In the genomic region with DNA sequence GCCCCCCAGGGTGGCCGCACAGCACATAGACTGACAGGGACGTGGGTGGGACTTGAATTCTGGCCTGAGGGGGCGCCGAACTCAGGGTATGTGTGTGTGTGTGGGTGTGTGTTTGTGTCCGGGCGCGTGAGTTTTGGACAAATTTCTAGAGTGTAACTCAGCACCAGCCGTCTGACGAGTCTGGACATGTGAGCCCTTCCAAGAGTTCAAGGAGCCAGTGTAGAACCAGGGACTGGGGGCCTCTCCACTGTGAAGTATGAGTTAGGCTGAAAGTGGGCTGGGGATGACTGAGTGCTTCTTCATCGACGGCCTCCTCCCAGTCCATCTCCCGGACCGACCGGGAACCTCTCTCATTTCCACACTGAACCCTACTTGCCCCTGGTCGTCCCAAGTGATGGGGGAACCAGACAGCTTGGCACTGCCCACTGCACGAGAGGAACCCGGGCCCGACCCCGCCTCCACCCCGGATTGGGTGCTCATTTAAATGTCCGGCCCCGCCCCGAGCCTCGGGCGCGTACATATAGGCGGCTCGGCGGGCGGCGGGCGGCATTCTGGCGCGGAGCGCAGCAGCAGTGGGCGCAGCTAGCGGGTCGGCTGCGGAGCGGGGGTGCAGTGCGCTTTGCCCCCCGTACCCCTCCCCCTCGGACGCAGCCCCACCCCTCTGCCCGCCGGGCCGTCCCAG, we compare ENCODE assay signal across 8 mouse cellular contexts. TPM values are rescaled to one million over a fixed set of nuclear protein-coding genes. Genes with fewer than 3 reads are reported as not detected.
A peak's percentile ranks its signal among the peaks of the same experiment; 100 is the strongest.
DNase-seq lines count a peak whose midpoint lies in the region; ATAC-seq and TF ChIP-seq lines count a peak whose summit lies in the region.

A gene (plus strand): TSS at position 496 of the 682 bp plus-strand sequence.

- no peak for TF ChIP-seq CTCF in small intestine, adult 2 months (IDR thresholded peaks at IDR 0.05; ENCODE audit: extremely low read depth, insufficient read length, insufficient replicate concordance, low read depth, low read length)

- H3K4me3 ChIP-seq in embryonic facial prominence, embryonic 12.5 days, result peak within 1 kb of the TSS; percentile 99
- peak within 1 kb of the TSS; percentile 100 for H3K4me3 ChIP-seq in limb, embryonic 10.5 days
- peak within 1 kb of the TSS; percentile 92 for H3K4me3 ChIP-seq in midbrain, embryonic 11.5 days (ENCODE audit: low read depth, low read length)
- H3K4me3 ChIP-seq in small intestine, adult 2 months (ENCODE audit: low read depth, low read length), result peak within 1 kb of the TSS; percentile 76

- ATAC-seq in embryonic facial prominence, embryonic 12.5 days (ENCODE audit: insufficient number of reproducible peaks, insufficient read depth, low FRiP score, low TSS enrichment), result peak; percentile 81
- ATAC-seq in midbrain, embryonic 11.5 days (ENCODE audit: low FRiP score), result peak; percentile 87

- H3K9ac ChIP-seq in embryonic facial prominence, embryonic 12.5 days, result peak within 1 kb of the TSS; percentile 100
- H3K9ac ChIP-seq in midbrain, embryonic 11.5 days (ENCODE audit: low read length), result peak within 1 kb of the TSS; percentile 100

- peaks cover 29% of the 10 kb centered on the region for H3K36me3 ChIP-seq in embryonic facial prominence, embryonic 12.5 days
- H3K36me3 ChIP-seq in limb, embryonic 10.5 days, result peaks cover 42% of the 10 kb centered on the region
- H3K36me3 ChIP-seq in midbrain, embryonic 11.5 days (ENCODE audit: control insufficient read depth, insufficient read depth, low read length), result no peaks in the 10 kb centered on the region; the same call in 1 of the 2 replicates
- H3K36me3 ChIP-seq in small intestine, adult 2 months (ENCODE audit: control insufficient read depth, insufficient read depth, low read length), result peaks cover 17% of the 10 kb centered on the region

- WGBS in embryonic facial prominence, embryonic 12.5 days, result 4% methylated on average over 45 of the region's 47 CpGs
- WGBS in limb, embryonic 10.5 days, result 7% methylated on average over 42 of the region's 47 CpGs
- WGBS in midbrain, embryonic 11.5 days, result 4% methylated on average over 47 of the region's 47 CpGs
- 13% methylated on average over 47 of the region's 47 CpGs for WGBS in small intestine, adult 2 months

- H3K27me3 ChIP-seq in embryonic facial prominence, embryonic 12.5 days, result no peaks in the 10 kb centered on the region
- no peaks in the 10 kb centered on the region for H3K27me3 ChIP-seq in limb, embryonic 10.5 days (ENCODE audit: low read depth, poor library complexity, severe bottlenecking)
- H3K27me3 ChIP-seq in midbrain, embryonic 11.5 days (ENCODE audit: control insufficient read depth, insufficient read depth, low read length), result no peaks in the 10 kb centered on the region
- peaks cover 6% of the 10 kb centered on the region for H3K27me3 ChIP-seq in small intestine, adult 2 months (ENCODE audit: control insufficient read depth, insufficient read depth, low read length)

- DNase-seq in cerebellum, postnatal 10 days, result peak; percentile 97 to 98
- DNase-seq in cerebellum, adult 9-11 months, result no peak
- peak; percentile 81 to 85 for DNase-seq in heart, adult 18-20 months
- peak; percentile 85 for DNase-seq in kidney, adult 18-20 months
- DNase-seq in limb, embryonic 10.5 days (ENCODE audit: low spot score), result peak; percentile 96
- DNase-seq in midbrain, embryonic 11.5 days (ENCODE audit: low spot score, missing footprints), result peak; percentile 99

- TF ChIP-seq POLR2A in small intestine, adult 2 months (IDR thresholded peaks at IDR 0.05; ENCODE audit: low read depth, low read length), result peak; percentile 65

- H3K4me2 ChIP-seq in embryonic facial prominence, embryonic 12.5 days (replicated peaks), result peak within 1 kb of the TSS; percentile 92
- H3K4me2 ChIP-seq in midbrain, embryonic 11.5 days, result peak within 1 kb of the TSS; percentile 74

- peaks cover 47% of the 10 kb centered on the region for H3K4me1 ChIP-seq in embryonic facial prominence, embryonic 12.5 days
- peaks cover 56% of the 10 kb centered on the region for H3K4me1 ChIP-seq in limb, embryonic 10.5 days
- H3K4me1 ChIP-seq in midbrain, embryonic 11.5 days (ENCODE audit: control insufficient read depth, insufficient read depth, low read length), result peaks cover 30% of the 10 kb centered on the region
- H3K4me1 ChIP-seq in small intestine, adult 2 months (ENCODE audit: control insufficient read depth, insufficient read depth, insufficient read length, low read length), result peaks cover 14% of the 10 kb centered on the region

- peak within 1 kb of the TSS; percentile 98 for H3K27ac ChIP-seq in embryonic facial prominence, embryonic 12.5 days
- peak within 1 kb of the TSS; percentile 100 for H3K27ac ChIP-seq in limb, embryonic 10.5 days
- peak within 1 kb of the TSS; percentile 97 for H3K27ac ChIP-seq in midbrain, embryonic 11.5 days (ENCODE audit: low read depth, low read length)
- no peak within 1 kb of the TSS for H3K27ac ChIP-seq in small intestine, adult 2 months (ENCODE audit: insufficient read depth, low read depth, low read length)

- no peaks in the 10 kb centered on the region for H3K9me3 ChIP-seq in embryonic facial prominence, embryonic 12.5 days
- no peaks in the 10 kb centered on the region for H3K9me3 ChIP-seq in limb, embryonic 10.5 days (replicated peaks)
- H3K9me3 ChIP-seq in midbrain, embryonic 11.5 days (ENCODE audit: control insufficient read depth, low read length), result no peaks in the 10 kb centered on the region

RNA-seq across cellular contexts. Expression of the gene that starts here (rescaled TPM):
- 1,543 and 1,552 TPM in 2 replicates for polyA plus RNA-seq in embryonic facial prominence, embryonic 12.5 days (2016; fragmentation: Nextera tagmentation; extraction: Ambion mirVana)
- total RNA-seq in heart, adult 18-20 months (2021), result 1 to 10 TPM; 4.5 to 4.7 TPM
- polyA plus RNA-seq in limb, embryonic 10.5 days (2016; fragmentation: Nextera tagmentation; extraction: Ambion mirVana), result 1,533 and 1,561 TPM in 2 replicates
- polyA plus RNA-seq in midbrain, embryonic 11.5 days (2014; fragmentation: Nextera tagmentation; extraction: Ambion mirVana), result 1,816 and 1,974 TPM in 2 replicates
- 7.7 and 37.3 TPM in 2 replicates for polyA plus RNA-seq in small intestine, adult 2 months (2012; rRNA removed)

Comparison
In these comparisons a context has a peak if more than half of its experiments do, and no peak if none do; other contexts are left out.
1. RNA of the gene that starts here (polyA plus RNA-seq): 1,816 to 1,974 TPM in midbrain, embryonic 11.5 days, 1,533 to 1,561 TPM in limb, embryonic 10.5 days and 1,543 to 1,552 TPM in embryonic facial prominence, embryonic 12.5 days; 7.7 to 37.3 TPM in small intestine, adult 2 months; every median in the first group is over 10 times any median in the second.
2. Peak in every context shown above with its lines, with median percentiles within 50 percentile points of each other: H3K4me3 ChIP-seq.